Mouse (Mus musculus) small intestine, adult 2 months (tissue): Measurements from ENCODE around the gene Pcsk1n.

Experiments
- CTCF ChIP-seq: fragments of 200-500 bp; IDR thresholded peaks from 2 replicates; pipeline ENCODE4 v1.5.1; 2012; ENCODE audit warnings: low read depth, mild to moderate bottlenecking, control low read depth, inconsistent platforms, low read length, moderate library complexity, mixed read lengths; ENCODE audit not compliant: insufficient replicate concordance, insufficient read length; ENCODE audit errors: extremely low read depth
- POLR2A ChIP-seq: fragments of 200-500 bp; IDR thresholded peaks from 2 replicates; pipeline ENCODE4 v1.6.1; 2012; ENCODE audit warnings: low read depth, mild to moderate bottlenecking, control low read depth, inconsistent platforms, low read length, moderate library complexity

GRCm38 (mm10) chrX:7869826-7870225 lies 49.8 kb upstream of the Pcsk1n start:
- no peak for TF ChIP-seq CTCF
- TF ChIP-seq POLR2A: no peak
